Mouse (Mus musculus): ENCODE results near the gene Fcmr.

Fcmr gene

DNA sequence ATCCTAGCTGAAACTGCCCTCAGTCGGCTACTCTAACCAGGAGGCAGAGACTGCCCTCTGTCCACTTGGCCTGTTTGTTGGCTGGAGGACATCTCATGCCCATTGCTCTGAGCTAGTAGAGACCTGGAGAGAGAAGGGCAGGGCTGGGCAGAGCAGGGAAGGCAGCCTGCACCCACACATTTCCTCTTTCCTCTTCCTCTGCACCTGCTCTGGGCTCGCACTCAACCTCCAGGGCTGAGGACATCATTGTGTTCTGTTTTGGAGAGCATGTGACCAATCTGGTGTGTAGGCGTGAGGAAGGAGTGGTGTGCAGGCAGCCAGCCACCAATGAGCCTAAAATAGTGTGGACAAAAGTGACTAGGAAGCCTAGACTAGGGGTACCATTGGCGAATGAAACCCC is 1.2 kb upstream of the Fcmr start:
- peak; percentile 26 for DNase-seq

- no peak for DNase-seq
Measured at GRCm38 (mm10) chr1:130864741-130865140, 728 bp upstream of the Fcmr start.

DNA sequence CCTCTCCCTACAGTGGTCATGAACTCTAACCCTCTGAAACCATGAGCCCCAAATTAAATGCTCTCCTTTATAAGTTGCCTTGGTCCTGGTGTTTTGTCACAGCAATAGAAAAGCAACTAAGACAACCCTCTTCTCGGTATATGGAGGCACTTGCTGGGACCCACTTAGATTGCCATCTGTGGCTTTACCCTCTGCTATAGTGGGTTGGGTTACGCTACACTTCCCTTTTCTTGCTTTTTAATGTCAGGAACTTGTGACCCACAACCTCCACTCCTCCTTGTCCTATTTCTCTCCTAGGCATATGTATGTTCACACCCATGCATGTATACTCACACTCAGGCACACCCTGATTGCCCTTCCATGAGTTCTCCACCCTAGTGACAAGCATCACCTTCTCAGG is 7.4 kb downstream of the Fcmr start:
- no peak for DNase-seq

DNA sequence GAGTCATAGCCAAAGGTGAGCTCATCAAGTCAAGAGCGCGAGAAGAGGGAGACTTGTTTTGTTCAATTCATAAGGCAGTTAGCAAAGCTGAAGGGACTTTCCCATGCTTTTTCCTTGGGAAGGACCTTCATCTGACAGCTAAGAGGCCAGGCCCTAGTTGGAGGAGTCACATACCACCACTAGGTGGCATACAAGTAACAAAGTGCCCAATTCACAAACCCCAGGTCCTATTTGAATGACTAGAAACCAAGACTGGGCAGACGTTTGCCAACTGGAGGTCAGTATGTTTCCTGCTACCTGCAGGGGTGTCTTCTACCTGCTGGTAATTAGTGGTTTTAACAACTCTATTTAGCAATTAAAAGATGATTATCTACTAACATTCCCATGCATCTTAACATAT is 9.7 kb downstream of the Fcmr start:
- DNase-seq, result peak; percentile 61

DNA sequence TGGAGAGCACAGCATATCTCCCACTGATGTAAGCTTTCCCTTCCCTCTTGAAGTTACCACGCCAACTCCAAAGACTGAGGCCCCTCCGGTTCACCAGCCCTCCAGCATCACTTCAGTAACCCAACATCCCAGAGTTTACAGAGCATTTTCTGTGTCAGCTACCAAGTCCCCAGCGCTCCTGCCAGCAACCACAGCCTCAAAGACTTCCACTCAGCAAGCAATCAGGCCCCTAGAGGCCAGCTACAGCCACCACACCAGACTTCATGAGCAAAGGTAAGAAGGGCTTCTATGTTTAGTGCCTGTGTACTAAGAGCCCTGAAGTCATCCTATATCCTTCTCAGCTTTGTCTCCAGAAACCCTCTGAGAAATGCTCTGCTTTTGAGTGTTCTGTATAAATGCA is 10.4 kb downstream of the Fcmr start:
- DNase-seq, result no peak

DNA sequence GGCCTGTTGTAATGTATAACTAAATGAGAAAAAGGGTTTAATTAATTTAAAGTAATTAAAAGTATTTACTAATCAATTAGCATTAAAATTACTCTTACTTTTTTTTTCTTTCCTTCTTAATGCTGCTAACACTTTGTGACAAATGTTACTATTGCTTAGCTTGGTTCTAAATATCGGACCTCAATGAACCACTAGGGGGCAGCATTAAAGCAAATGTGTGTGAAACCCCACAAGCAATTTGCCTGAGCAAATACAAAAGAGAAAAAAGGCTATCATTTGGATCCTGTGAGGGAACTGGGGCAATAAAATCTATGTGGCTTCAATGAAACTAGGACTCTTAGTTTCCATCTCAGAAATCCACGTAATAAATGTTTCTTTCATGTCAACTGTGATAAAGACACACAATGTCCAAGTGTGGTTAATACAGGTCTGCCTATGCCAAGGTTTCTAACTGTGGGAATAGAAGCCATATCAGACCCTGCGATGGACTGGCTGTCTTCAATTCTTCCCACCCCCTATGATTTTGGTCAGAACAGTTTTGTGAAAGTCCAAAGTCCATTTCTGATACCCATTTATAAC is 11.6 kb downstream of the Fcmr start:
- DNase-seq, result peak; percentile 76

GRCm38 (mm10) chr1:130877889-130878614 is 12.6 kb downstream of the Fcmr start:
- no peak for DNase-seq

DNA sequence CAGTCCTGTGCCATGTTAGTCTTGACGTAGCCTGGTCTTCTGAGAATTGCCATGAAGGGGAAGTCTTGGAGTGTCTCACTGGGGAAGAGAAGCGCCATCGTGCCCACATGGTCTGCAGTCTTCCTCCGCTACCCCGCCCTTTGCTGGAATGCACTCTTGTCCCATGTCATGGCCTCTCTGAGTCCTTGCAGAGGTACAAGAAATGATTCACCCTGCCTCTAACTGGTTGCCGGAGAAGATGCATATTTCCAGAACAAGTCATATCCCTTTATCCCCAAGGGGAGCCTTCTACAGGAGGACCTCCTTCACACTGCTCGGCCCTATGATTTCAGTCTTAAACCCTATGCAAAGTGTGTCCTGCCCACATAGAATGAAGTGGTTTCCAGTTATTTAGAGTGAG is 14.5 kb downstream of the Fcmr start:
- no peak for DNase-seq

DNA sequence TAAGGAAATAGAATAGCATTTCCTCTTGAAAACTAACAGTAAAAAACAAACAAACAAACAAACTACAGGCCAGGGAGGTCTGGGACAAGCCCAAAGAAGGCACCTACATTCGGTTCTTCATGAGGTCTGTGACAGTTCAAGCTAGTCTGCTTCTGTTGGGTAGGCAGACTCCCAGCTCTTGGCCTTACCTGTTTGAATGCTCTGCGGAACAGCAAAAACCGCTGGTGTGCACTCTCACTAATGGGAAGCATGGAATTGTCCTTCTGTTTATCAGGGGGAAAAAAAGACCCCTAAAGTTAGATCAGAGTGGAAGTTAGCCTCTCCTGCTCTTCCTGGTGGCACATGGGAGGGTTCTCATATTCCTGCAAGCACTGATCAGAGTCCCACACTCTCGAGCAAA is 17.7 kb downstream of the Fcmr start:
- no peak for DNase-seq

DNA sequence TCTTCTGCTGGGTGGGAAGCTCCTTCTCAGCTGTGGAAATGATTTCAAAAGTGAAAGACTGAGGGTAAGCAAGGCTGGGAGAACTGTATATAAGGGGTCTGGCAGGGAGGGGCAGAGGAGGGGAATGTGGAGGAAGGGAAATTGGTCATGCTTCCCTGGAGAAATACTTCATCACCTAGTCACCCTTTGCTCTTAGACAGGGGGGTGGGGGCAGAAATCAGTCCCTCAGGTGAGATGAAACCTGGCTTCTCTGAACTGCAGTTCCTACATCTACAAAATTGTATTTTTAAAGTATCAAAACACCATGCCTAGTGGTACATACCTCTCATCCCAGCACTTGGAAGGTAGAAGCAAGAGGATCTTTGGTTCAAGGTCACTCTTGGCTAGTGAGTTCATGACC is 21.9 kb downstream of the Fcmr start, which contains the start of gene Il24:
Gene Il24, minus strand, starts transcription at position 101 of the 400 bp plus-strand sequence.
- no peak for DNase-seq

- no peak for DNase-seq
Measured at GRCm38 (mm10) chr1:130892446-130892845, 27.0 kb downstream of the Fcmr start.

DNA sequence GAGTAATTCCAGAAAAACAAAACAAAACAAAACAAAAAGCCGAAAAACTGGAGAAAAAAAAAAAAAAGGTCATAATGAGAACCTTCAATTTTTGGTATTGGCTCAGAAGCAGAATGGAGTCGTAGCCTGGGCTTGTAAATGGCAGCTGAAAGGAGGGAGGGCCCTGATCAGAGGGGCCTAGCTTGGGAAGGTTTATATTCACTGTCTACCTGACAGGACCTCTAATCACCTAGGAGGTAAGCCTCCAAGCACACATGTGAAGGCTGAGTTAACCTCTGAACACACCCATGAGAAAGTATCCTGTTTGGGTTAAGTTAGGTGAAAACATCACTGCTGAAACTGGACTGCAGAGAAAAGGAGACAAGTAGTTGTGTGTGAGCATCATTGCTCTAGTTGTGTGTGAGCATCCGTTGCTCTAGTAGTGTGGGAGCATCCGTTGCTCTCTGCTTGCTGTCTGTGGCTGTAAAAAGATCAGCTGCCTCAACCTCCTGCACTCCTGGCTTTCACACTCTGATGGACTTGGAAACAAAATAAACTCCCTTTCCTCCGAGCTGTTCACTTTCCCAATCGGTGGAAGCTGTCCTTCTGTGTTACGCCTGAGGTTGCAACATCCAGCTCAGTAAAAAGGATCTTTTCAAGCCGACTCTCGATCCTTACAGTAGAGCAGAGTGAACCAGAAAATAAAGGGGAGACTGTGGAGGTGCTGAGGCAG is 28.0 kb downstream of the Fcmr start:
- no peak for DNase-seq

DNA sequence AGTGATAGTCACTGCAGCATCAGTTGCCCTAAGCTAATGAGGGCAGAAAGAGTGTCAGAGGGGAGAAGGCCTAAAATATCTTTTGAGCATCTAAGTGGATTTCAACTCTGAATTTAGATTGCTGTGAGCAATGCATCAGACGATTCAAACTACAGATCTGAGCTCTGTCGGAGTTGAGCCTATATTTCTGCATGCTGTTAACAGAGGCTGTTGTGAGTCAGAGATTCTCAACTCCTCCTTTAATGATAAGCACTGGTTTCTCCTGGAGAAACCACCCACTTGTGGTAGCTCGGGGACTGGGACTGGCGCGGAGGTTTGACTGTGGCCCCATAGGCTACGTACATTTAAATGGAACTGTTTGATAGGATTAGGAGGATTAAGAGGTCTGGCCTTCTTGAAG is 29.0 kb downstream of the Fcmr start:
- DNase-seq, result no peak

GRCm38 (mm10) chr1:130902505-130902904 is 37.0 kb downstream of the Fcmr start:
- DNase-seq, result no peak

DNA sequence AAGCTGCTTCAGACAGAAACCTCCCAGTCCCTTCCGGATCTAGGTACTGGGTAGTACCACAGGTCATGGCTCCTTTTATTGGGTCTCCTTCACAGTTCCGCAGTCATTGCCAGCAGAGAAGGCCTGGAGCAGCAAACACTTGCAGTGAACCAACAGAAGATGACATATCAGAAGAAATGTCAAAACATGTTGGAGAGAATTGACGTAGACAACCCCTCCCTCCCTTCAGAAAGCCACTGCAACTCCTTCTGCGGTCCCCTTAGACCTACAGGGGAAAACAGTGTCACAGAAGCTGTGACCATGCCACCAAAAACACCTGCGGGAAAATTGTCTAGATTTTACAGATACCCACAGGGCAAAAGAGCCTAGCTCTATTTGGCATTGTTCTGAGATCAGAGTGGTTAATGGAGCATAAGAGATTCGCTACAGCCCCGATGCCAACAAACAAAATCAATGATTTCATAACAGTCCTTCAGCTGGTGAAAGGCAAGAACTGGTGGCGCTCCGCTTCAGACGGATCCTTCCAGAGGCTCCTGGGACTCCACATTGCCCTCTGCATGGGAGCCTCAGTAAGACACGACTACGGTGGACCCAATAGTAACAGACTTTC is 46.0 kb downstream of the Fcmr start, which contains the start of gene Il20:
Gene Il20, minus strand, starts transcription at position 51 of the 610 bp plus-strand sequence.
- DNase-seq, result no peak

DNA sequence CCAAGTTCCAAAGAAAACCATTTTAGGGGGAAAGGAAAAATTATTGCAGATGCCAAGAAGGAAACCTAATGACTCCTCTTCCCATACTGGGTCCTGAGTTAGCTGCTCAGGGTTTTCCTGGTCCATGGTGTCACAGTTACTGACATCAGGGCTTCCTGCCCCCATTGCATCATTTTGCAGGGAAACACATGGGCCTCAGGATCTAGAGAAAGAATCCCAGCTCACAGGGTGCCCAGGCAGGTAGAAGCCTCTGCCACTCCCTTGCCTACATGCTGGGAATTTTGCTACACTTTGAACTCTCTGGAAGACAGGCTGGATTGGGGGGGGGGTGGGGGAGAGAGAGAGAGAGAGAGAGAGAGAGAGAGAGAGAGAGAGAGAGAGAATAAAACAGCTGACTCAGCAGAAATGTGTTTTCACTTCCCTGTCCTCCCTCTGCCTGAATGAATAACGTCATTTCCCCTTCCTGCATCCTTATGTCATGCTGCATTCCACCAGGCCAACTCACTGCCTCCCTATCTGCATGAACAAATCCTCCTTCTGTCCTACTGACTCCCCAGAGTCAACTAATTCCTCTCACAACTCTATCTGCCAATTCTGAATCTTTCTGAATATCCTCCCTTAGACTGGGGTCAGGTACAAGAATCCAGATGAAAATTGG is 53.0 kb downstream of the Fcmr start:
- DNase-seq, result no peak

- DNase-seq, result no peak
Measured at GRCm38 (mm10) chr1:130926484-130926883, 61.0 kb downstream of the Fcmr start.
